Mouse (Mus musculus) olfactory bulb, adult 2 months (tissue): ENCODE results near the gene Frmd4b.

Source experiments
- CTCF ChIP-seq: fragments of 200-500 bp; IDR thresholded peaks from 2 replicates; pipeline ENCODE4 v1.5.1; 2012; ENCODE audit warnings: low read depth, mild to moderate bottlenecking, low read length, moderate library complexity; ENCODE audit not compliant: insufficient read depth
- POLR2A ChIP-seq: fragments of 200-500 bp; IDR thresholded peaks from 2 replicates; pipeline ENCODE4 v1.6.1; 2012; ENCODE audit warnings: mild to moderate bottlenecking, low read depth, low read length, moderate library complexity; ENCODE audit not compliant: insufficient read depth

- no peak for TF ChIP-seq POLR2A
- no peak for TF ChIP-seq CTCF
These were observed 224.4 kb downstream of the Frmd4b start for GRCm38 (mm10) chr6:97392912-97393311.
